Mouse (Mus musculus) kidney, postnatal 0 days (tissue): ENCODE measurements around the gene Sh3bp4. TPM values are rescaled to one million over a fixed set of nuclear protein-coding genes. Genes with fewer than 3 reads are reported as not detected.

Source experiments
- ATAC-seq: fragments of 200-750 bp; cut with Nextera tagmentation; replicated peaks from 2 replicates; pipeline ENCODE4 v1.8.0; 2017; ENCODE audit warnings: low read depth, moderate number of reproducible peaks, moderate TSS enrichment, moderate library complexity; ENCODE audit not compliant: low FRiP score
- DNase-seq: peaks from one replicate; pipeline ENCODE4 v3.0.0-alpha.2; 2016; ENCODE audit warnings: low spot score
- H3K27ac ChIP-seq: fragments of 300-500 bp; sonication (generic); 2 replicates; pipeline ENCODE4 v1.5.1; 2014; ENCODE audit warnings: mild to moderate bottlenecking
- H3K27me3 ChIP-seq: fragments of 300-500 bp; sonication (generic); 2 replicates; pipeline ENCODE4 v1.6.1; 2014; ENCODE audit warnings: low read length, mixed read lengths; ENCODE audit not compliant: insufficient read depth
- H3K36me3 ChIP-seq: fragments of 300-500 bp; sonication (generic); 2 replicates; pipeline ENCODE4 v1.6.1; 2014; ENCODE audit warnings: low read length, mixed read lengths; ENCODE audit not compliant: insufficient read depth
- H3K4me1 ChIP-seq: fragments of 300-500 bp; sonication (generic); replicated peaks from 2 replicates; pipeline ENCODE4 v1.6.1; 2014; ENCODE audit warnings: antibody characterized with exemption, low read length, mixed read lengths; ENCODE audit not compliant: insufficient read depth
- H3K4me2 ChIP-seq: fragments of 300-500 bp; sonication (generic); 2 replicates; pipeline ENCODE4 v1.6.1; 2014; ENCODE audit warnings: mild to moderate bottlenecking, low read length, moderate library complexity, mixed read lengths
- H3K4me3 ChIP-seq: fragments of 300-500 bp; sonication (generic); replicated peaks from 2 replicates; pipeline ENCODE4 v1.5.1; 2014; ENCODE audit warnings: low read depth, low read length
- H3K9ac ChIP-seq: fragments of 300-500 bp; sonication (generic); 2 replicates; pipeline ENCODE4 v1.6.1; 2014; ENCODE audit warnings: low read depth, low read length
- H3K9me3 ChIP-seq: fragments of 300-500 bp; sonication (generic); replicated peaks from 2 replicates; pipeline ENCODE4 v1.6.1; 2016; ENCODE audit warnings: low read length, inconsistent platforms, mixed read lengths
- CTCF ChIP-seq: IDR thresholded peaks from 2 replicates; pipeline ENCODE4 v1.5.1; 2016; ENCODE audit warnings: antibody characterized with exemption, low read depth, mild to moderate bottlenecking, moderate library complexity
- WGBS: fragments of 180-500 bp; shearing (Covaris S2); extraction: QIAGEN DNeasy Blood & Tissue Kit; methylation state at CpG from one replicate; pipeline ENCODE4 v1.1.7; 2014; 5-methylcytosine and 5-hydroxymethylcytosine counted together
- polyA plus RNA-seq: library from polyadenylated mRNA; unstranded; fragments of >200 nt; fragmentation: Nextera tagmentation; extraction: Ambion mirVana; gene quantifications from 2 replicates; pipeline ENCODE4 v1.2.1, GENCODE M21; 2015

Gene Sh3bp4
- polyA plus RNA-seq, 1 experiment from 2014 or later: 22.7 TPM

DNA sequence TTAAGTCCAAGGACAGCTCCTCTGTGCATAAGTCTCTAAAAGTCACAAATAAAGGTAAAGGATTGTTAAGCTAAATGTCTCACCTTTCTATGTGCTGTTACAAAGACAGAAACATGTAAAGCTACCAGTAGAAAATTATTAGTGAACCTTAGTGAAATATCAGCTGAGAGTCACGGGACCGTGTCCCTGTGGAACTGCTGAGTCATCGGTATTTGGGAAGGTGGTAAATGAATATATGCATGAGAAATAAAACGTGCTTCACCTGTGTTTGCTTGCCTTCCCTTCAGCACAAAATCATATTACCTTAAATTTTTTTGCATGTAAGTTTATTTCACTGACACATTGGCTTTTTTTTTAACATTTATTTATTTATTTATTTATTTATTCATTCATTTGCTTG, 36.2 kb upstream of the Sh3bp4 start:
- Histone ChIP-seq H3K36me3 (no peaks in the 10 kb centered on the region), H3K4me2 (no peak overlapping the region), H3K9me3 (no peaks in the 10 kb centered on the region), H3K9ac (no peak overlapping the region), H3K4me3 (no peak overlapping the region), H3K27me3 (no peaks in the 10 kb centered on the region), H3K27ac (peak overlapping the region; percentile 37; the same call in 1 of the 2 replicates), H3K4me1 (peaks cover 4% of the 10 kb centered on the region; the same call in 1 of the 2 replicates)
- ATAC-seq (no peak), DNase-seq (peak; percentile 36)
- no peak for TF ChIP-seq CTCF
- 48% methylated on average over 4 of the region's 4 CpGs for WGBS

- no peak for TF ChIP-seq CTCF
- no peak overlapping the region for H3K4me2 ChIP-seq
- peaks cover 7% of the 10 kb centered on the region for H3K4me1 ChIP-seq
- H3K27ac ChIP-seq: no peak overlapping the region
- H3K9ac ChIP-seq: no peak overlapping the region
- ATAC-seq (no peak), DNase-seq (no peak)
- H3K4me3 ChIP-seq: no peak overlapping the region
- H3K27me3 ChIP-seq: no peaks in the 10 kb centered on the region
- WGBS: 71% methylated on average over 5 of the region's 5 CpGs
- no peaks in the 10 kb centered on the region for H3K9me3 ChIP-seq
- no peaks in the 10 kb centered on the region for H3K36me3 ChIP-seq
Observed at GRCm38 (mm10) chr1:89035115-89035514, 35.1 kb upstream of the Sh3bp4 start.

DNA sequence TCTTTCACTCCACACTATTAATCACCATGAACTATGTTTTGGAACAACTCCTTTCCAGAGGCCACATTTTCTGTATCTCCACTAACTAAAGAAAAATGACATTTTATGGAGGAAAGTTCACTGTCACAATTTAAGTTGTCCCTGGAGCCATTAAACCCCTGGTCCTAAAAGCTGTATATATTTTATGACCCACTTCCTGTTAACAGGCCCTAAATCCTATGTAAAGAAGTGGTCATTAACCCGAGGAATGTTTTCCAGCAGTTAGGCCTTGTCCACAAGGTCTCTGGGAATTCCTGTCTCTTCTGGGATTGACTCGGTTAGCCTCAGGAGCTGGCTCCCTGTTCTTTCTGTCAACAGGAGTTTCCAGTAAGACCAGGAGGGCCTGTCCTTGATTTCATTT, 30.4 kb upstream of the Sh3bp4 start:
- peak overlapping the region; percentile 31; the same call in 1 of the 2 replicates for H3K27ac ChIP-seq
- WGBS: 19% methylated on average over 2 of the region's 2 CpGs

GRCm38 (mm10) chr1:89041290-89041689, 28.9 kb upstream of the Sh3bp4 start:
- WGBS: 33% methylated on average over 5 of the region's 5 CpGs
- ATAC-seq (no peak), DNase-seq (peak; percentile 86)
- H3K27ac ChIP-seq: 0 out of 2 replicates have a peak overlapping the region, but pooled peaks have one; percentile 39
- H3K4me3 ChIP-seq: no peak overlapping the region
- H3K4me2 ChIP-seq: no peak overlapping the region
- no peak overlapping the region for H3K9ac ChIP-seq
- no peaks in the 10 kb centered on the region for H3K27me3 ChIP-seq
- peaks cover 15% of the 10 kb centered on the region for H3K4me1 ChIP-seq
- TF ChIP-seq CTCF: no peak
- no peaks in the 10 kb centered on the region for H3K9me3 ChIP-seq
- no peaks in the 10 kb centered on the region for H3K36me3 ChIP-seq

More for the DNA sequence above, 30.4 kb upstream of the Sh3bp4 start:
- H3K4me2 ChIP-seq: no peak overlapping the region
- no peak overlapping the region for H3K4me3 ChIP-seq
- peaks cover 15% of the 10 kb centered on the region for H3K4me1 ChIP-seq
- no peaks in the 10 kb centered on the region for H3K36me3 ChIP-seq
- no peaks in the 10 kb centered on the region for H3K27me3 ChIP-seq
- H3K9ac ChIP-seq: no peak overlapping the region
- no peaks in the 10 kb centered on the region for H3K9me3 ChIP-seq
- ATAC-seq (no peak), DNase-seq (peak; percentile 92)
- no peak for TF ChIP-seq CTCF

GRCm38 (mm10) chr1:89042081-89042480, 28.1 kb upstream of the Sh3bp4 start:
- Histone ChIP-seq H3K27me3 (no peaks in the 10 kb centered on the region), H3K36me3 (no peaks in the 10 kb centered on the region), H3K4me2 (no peak overlapping the region), H3K4me3 (no peak overlapping the region), H3K27ac (no peak overlapping the region), H3K9ac (no peak overlapping the region), H3K9me3 (no peaks in the 10 kb centered on the region), H3K4me1 (peaks cover 15% of the 10 kb centered on the region)
- no peak for TF ChIP-seq CTCF
- DNase-seq: no peak
- ATAC-seq: no peak
- 68% methylated on average over 4 of the region's 4 CpGs for WGBS

DNA sequence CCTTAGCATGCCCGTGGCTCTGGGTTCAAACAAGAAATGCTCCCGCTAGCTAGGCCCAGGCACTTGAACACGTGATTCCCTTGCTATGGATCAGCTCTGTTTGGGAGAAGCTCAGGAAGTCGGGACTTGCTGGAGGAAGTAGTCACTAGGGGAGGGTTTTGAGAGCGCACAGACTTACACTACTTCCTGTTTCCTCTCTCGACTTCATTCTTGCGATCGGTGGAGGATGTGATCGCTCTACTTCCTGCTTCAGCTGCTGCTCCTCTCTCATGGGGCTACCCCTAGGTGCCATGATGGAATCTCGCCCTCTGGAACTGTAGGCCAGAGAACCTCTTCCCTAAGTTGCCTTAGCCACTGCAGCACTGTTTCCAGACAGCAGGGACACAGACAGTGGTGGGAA, 27.3 kb upstream of the Sh3bp4 start:
- H3K9ac ChIP-seq: no peak overlapping the region
- peaks cover 15% of the 10 kb centered on the region for H3K4me1 ChIP-seq
- no peaks in the 10 kb centered on the region for H3K36me3 ChIP-seq
- WGBS: 89% methylated on average over 10 of the region's 10 CpGs
- H3K27me3 ChIP-seq: no peaks in the 10 kb centered on the region
- ATAC-seq (no peak), DNase-seq (no peak)
- H3K9me3 ChIP-seq: no peaks in the 10 kb centered on the region
- no peak overlapping the region for H3K4me2 ChIP-seq
- TF ChIP-seq CTCF: no peak
- H3K4me3 ChIP-seq: no peak overlapping the region
- no peak overlapping the region for H3K27ac ChIP-seq

DNA sequence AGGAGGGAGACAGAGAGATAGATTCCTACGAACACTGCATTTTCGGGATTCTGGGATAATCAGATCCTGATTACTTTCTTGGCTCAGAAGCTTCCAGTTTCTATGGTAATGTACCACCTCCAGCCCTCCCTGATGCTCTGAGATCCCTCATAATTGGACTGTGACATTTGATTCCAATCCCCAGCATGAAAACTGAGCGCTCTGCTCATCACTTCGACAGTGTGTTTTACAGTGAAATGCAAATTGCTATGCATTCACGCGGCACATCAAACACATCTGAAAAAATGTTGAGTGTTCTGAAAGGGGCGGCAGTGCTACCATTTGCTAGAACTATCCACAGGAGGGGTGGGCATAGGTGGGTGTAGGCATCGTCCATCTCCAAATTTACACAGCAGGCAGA, 24.8 kb upstream of the Sh3bp4 start:
- ATAC-seq (no peak), DNase-seq (no peak)
- 81% methylated on average over 8 of the region's 8 CpGs for WGBS

More for the DNA sequence above, 24.8 kb upstream of the Sh3bp4 start:
- no peaks in the 10 kb centered on the region for H3K36me3 ChIP-seq
- no peaks in the 10 kb centered on the region for H3K9me3 ChIP-seq
- H3K27me3 ChIP-seq: no peaks in the 10 kb centered on the region
- no peak overlapping the region for H3K4me2 ChIP-seq
- no peak overlapping the region for H3K4me3 ChIP-seq
- no peak overlapping the region for H3K27ac ChIP-seq
- no peak overlapping the region for H3K9ac ChIP-seq
- no peak for TF ChIP-seq CTCF
- H3K4me1 ChIP-seq: peaks cover 10% of the 10 kb centered on the region; the same call in 1 of the 2 replicates
